Mouse (Mus musculus) urinary bladder, adult 2 months (tissue): ENCODE results near the gene Cadps. TPM values are rescaled to one million over a fixed set of nuclear protein-coding genes. Genes with fewer than 3 reads are reported as not detected.

Experiments
- DNase-seq: peaks from one replicate; pipeline ENCODE4 v3.0.0; 2022; ENCODE audit warnings: low spot score
- polyA plus RNA-seq: library from polyadenylated mRNA; depleted of rRNA; stranded (reverse); fragments of >200 nt; gene quantifications from 2 replicates; pipeline ENCODE4 v1.2.3, GENCODE M21; 2012

Cadps gene
- polyA plus RNA-seq, 1 experiment, result 2.8 TPM

GRCm38 (mm10) chr14:12391167-12391566 lies 431.7 kb downstream of the Cadps start:
- no peak for DNase-seq

DNA sequence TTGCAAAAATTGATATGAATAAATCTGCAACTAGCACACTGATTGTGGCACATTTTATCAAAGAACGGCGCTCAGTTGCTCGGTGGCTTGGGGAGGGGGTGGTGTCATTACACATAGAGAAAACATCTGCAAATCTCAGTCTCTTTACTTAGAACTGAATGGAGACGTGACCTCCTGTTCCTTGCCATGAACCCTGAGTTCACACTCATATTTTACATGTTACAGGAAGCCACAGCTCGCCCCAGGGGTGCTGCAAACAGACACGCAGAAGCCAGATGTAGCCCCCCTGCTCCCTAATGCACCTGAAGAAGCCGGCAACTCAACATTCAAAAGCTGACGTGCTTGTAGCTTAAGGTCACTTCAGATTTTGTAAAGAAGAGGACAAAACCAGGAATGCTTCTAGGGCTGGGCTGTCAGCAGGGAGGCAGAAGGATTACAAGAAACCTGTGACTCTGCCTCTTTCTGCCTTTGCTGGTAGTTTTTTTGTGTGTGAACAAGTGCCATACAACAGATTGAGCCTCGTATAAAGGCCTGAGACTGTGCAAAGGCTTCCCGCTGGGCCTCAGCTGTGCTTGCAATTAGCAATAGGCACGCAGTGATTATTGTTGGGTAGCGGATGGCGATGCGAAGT lies 434.0 kb downstream of the Cadps start:
- no peak for DNase-seq

DNA sequence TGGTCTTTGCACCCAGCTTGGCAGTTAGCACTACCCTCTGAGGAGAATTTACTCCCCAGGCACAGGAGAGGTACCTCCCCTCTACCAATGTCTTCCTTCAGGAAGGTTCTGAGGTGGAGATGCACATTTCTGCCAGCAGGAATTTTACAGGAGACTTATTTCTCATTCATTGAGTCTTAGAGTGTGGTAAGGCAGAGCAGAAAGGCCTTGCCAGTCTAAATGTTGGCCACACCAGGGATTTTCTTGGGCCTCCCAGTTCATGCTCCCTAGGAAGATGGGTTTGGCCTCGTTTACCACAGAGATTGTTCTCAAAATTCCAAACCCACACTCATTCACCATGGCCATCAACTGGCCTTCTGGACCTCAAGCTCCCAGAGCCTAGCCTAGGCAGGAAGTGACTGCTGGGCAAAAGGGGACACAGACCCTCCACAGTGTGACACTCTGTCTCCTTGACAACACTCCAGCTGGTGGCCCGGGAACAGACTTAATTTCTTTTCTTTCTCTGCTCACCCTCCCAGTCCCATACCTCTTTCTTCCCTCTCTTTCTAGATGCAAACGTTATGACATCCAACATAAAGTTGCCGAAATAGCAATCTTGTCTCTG lies 434.6 kb downstream of the Cadps start:
- no peak for DNase-seq

GRCm38 (mm10) chr14:12387176-12387575 lies 435.7 kb downstream of the Cadps start:
- no peak for DNase-seq

DNA sequence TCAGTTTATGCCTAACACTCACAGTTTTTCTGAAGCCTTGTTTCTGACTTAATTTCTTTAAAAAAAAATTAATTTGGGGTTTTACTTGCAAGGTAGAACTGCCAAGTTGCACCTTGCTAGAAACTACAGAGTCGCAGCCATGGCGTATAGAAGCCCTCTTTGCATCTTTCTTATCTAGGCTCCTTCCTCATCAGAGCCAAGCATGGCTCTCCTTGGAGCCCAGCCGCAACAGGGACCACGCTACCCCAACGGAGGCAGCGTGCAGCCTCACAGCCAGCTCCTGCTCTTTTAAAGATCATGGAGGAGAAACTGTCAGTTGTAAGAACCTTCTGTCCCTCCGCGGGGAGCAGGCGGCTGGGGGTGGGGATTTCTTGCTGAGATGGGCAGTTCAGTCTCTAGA lies 445.0 kb downstream of the Cadps start:
- no peak for DNase-seq

- no peak for DNase-seq
Observed at GRCm38 (mm10) chr14:12377289-12377688, 445.6 kb downstream of the Cadps start.

DNA sequence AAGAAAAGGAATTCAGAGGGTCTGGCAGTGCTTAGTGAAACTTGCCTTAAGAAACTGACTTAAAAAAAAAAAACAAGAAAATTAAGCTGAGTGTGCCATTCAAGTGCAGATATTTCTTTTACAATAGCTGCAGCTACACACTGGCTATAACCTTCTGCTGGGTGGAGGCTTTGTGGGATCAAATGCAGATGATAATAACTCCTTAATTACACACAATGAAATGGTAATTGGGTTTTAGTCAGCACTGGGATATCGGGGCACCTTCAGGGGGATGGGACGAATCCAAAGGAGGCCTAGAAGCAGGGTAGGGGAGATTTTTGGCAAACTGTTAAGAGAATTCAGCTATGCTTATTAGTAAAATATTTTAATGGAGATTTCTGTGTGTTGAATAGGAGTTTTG lies 447.4 kb downstream of the Cadps start:
- DNase-seq, result no peak

DNA sequence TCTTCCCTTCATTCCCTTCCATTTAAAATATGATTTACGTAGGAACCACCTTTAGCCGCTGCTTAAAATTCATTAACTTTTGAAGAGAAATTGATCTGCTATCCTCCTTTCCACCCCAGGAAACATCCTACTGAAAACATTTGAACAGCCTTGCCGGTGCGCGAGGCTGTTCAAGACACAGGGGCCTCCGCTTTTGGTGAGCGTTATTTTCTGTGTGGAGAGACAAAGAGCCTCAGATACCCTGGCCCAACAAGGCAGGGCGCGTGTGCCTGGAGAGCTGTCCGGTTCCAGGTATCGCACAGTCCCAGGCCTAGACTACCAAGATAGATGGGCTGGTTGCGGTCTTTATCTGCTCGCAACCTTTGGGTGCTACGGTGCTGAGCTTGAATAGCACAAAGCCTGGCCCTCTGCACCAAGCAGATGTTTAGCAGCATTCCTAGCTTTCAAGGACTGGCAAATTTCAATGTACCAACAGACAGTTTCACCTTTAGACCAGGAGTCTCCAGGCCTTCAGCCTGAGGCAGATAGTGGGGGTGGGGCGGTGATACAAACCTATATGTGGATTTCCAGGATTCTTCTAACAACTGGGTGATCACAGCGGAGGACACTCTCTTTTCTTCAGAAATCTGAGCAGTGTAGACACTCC lies 472.5 kb downstream of the Cadps start:
- DNase-seq, result no peak

DNA sequence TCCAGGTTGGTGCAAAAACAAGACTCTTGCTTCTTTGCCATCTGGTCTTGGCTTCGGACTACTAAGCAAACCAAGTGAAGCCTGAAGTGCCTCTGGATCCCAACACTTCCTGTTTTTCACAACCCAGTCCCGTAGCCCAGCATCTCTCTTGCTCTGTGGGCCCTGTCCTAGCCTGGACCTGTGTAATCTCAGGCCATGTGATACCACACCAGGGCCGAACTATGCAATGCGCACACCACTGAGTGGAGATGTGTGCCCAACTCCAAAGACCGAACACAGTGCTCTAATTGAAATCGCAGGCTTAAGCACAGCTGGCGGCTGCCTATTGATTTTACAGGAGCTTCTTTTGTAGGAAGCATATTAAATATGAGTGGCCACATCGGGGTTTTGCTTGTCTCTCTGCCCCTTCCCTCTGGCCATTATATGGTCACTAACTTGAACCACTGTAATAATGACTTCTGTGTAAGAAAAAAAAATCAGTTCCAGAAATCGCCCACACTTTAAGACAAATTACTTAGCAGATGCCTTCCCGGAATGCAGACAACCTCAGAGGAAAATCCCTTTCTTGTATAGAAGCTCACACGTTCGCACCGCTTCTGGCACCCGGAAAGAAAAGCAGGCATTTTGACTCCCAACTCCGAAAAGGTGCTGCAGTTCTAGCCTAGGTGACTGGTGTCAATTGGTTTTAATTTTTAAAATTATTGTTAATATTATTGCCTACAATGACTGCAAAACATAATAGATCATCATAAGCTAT lies 473.4 kb downstream of the Cadps start:
- no peak for DNase-seq

DNA sequence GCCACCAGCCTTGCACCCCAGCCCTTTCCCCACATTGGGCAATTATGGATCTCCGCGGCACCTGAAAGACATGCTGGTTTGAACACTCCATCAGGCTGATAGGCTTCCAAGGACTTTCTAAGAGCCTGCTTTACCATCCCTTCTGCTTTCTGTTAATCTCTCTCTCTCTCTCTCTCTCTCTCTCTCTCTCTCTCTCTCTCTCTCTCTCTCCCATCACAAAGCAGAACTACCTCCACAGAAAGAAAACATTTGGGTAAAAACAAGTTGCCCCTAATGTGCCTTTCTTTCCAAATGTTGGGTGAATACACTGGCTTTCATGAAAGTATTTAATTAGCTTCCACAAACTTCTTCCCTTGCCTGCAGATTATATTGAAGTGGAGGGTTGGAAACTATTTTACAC lies 474.8 kb downstream of the Cadps start, which contains the start of gene Fezf2:
Fezf2 (minus strand) TSS at position 101 of the 400 bp plus-strand sequence.
- DNase-seq, result no peak

- no peak for DNase-seq
Observed at GRCm38 (mm10) chr14:12346865-12347600, 475.8 kb downstream of the Cadps start.

GRCm38 (mm10) chr14:12346011-12346864 lies 476.6 kb downstream of the Cadps start:
- DNase-seq, result no peak

DNA sequence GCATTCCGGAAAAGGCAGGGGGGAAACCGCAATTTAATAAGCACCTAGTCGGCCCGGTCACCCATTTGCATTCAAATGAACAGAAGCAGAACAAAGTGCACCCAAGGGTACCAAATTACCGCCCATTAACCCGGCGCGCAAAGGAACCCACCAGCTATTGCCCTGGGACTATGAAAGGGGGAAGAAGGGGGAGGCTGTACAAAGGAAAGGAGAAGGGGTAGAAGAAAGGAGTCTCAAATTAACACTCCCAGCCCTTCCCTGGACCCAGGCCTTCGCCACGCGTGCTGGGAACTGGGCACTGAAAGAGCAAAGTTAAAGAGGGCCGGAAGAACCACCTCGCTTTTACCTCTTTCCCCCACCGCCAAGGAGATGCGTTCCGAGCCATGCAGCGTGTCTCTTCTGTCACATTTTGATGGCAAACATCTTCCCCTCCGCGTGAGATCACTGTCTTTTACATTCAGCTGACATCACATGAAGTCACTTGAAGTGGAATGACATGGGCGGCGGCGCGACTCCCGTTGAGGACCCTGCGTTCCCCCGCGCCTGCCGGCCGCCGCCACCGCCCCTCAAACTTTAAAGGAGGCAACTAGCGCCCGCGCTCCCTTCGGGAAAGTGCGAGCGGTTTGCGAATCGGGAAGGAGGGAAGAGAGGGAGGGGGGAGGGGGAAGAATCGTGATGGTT lies 477.5 kb downstream of the Cadps start:
- no peak for DNase-seq

GRCm38 (mm10) chr14:12344746-12345240 lies 478.1 kb downstream of the Cadps start:
- DNase-seq, result no peak

DNA sequence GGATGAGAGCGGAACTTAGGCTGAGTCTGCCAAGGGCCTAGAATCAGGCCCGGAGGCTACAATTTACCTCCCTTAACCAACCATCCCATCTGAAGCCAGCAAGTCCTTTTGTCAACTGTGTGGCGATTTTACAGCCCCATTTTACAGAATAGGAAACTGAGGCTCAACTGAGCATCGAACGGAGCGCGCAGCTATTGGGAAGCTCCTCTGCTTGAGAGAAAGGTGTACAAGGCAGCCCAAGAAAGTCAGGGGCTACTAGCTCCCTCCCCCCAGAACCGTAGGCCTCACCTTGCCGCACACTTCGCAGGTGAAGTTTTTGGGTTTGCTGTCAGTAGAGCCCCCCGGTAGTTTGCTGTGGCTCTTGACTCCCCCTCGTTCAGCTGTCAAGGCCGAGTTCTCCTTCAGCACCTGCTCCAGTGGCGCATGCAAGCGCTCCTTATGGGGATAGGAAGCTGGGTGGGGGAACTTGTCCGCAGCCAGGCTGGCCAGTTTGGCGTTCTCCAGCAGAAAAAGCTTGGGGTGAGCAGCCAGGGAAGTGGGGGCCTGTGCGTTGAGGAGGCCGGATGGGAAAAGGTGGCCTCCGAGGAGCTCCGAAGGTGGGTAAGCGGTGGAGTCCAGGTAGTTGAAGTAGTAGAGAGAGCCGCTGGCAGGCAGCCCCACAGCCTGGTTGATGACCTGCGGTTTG lies 478.7 kb downstream of the Cadps start:
- DNase-seq, result no peak

GRCm38 (mm10) chr14:12343451-12343941 lies 479.4 kb downstream of the Cadps start:
- no peak for DNase-seq

DNA sequence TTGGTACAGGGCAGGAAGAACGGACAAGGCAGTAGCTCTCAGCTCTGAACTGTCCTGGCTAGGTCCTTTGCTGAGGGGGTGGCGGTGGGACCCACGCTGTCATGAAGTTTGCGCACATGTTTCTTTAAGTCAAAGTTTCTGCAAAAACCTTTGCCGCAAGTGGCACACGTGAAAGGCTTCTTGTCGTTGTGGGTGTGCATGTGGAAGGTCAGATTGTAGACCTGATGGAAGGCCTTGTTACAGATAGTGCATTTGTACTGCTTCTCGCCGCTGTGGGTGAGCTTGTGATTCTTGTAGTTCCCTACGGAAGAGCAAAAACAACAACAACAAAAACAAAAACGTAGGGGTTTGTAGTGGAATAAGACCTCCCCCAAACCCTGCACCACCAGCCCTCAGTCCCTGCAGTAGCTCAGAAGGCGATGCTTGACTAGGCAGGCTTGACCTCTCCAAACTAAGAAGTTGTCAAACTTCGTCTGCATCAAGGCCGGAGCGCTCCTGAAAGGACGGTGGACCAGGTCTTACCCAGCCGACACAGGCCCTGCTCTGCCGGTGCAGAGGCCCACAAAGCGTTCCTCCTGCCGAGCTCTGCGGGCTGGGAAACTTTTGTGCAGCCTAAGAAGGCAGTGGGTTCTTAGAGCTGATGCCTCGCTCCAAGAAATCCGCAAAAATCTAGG lies 480.3 kb downstream of the Cadps start:
- no peak for DNase-seq

DNA sequence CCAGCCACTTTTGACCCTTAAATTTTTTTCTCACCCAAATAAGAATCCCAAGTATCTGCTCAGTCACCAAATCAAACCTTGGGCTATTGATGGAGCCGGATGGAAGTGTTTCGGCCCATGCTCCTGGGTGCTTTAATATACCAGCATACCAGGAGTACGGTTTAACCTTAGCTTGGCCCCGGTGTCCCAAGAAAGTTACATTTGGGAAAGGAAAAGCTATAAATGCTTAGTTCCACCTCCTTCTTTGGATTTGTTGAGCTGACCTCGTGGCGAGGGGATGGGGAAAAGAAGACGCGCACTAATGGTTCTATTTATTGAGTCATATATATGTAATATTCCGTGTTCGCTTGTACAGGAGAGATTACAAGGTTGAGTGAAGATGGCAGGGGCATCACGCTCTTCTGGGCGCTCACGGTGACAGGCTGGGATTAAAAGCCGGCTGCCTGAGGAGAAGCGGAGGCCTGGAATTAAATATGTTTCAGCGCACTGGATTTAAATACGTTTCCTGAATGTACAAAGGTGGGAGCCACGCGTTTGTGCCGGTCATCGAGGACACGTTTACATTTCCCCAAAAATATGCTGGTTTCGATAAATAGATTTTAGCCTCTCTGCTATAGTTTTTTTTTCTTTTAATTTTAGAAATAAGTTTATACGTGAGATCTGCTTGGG lies 481.0 kb downstream of the Cadps start:
- DNase-seq, result no peak
